40 mouse cellular contexts compared by ENCODE assay signal in the genomic region with DNA sequence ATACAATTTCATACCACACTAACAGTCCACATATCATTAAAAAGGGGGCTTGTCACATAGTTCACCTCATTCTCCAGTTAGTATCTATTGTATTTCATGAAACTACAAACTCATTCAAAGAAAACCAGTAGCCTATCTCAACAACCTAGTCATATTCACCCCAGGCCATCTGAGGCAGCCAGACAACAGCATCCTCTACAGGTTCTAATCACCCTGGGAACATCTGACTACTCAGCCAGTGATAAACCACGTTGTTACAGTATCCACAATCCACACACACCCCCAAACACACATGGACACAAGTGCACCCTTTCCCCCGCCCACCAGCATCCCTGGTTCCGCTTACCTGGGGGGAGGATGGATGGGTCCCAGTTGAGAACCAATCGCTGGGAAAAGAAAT. TPM values are rescaled to one million over a fixed set of nuclear protein-coding genes. Genes with fewer than 3 reads are reported as not detected.
"Had no signal": no experiment of that assay in that cellular context is flagged by ENCODE, and none has a peak within 500 bp of the region (broad histone marks: within the 10 kb centered on the region; RNA-seq: fewer than 3 reads in every experiment).

No protein-coding gene starts in this region.

- H3K27me3 ChIP-seq: heart, embryonic 13.5 days; heart, embryonic 15.5 days; hindbrain, embryonic 13.5 days; hindbrain, embryonic 15.5 days; kidney, embryonic 15.5 days; limb, embryonic 13.5 days; limb, embryonic 15.5 days had no signal

- H3K4me2 ChIP-seq: heart, embryonic 13.5 days; heart, embryonic 15.5 days; hindbrain, embryonic 13.5 days; hindbrain, embryonic 15.5 days; kidney, embryonic 15.5 days; limb, embryonic 13.5 days; limb, embryonic 15.5 days had no signal

- H3K27ac ChIP-seq: heart, adult 2 months; heart, embryonic 13.5 days; heart, embryonic 15.5 days; hindbrain, embryonic 13.5 days; hindbrain, embryonic 15.5 days; hindbrain, postnatal 0 days; kidney, embryonic 15.5 days; kidney, postnatal 0 days; limb, embryonic 13.5 days; limb, embryonic 15.5 days had no signal

- H3K4me3 ChIP-seq: heart, adult 2 months; heart, embryonic 13.5 days; heart, embryonic 15.5 days; hindbrain, embryonic 13.5 days; hindbrain, embryonic 15.5 days; kidney, embryonic 15.5 days; limb, embryonic 13.5 days; limb, embryonic 15.5 days had no signal

- DNase-seq: gastrocnemius, postnatal 14 days; gastrocnemius, postnatal 36 days; heart, adult 11 months; heart, adult 2 months; heart, postnatal 14 days; heart, postnatal 36 days; kidney, adult 11 months; kidney, adult 2 months; kidney, adult 9 months; kidney, postnatal 14 days; kidney, postnatal 36 days; layer of hippocampus, adult 9-11 months; layer of hippocampus, postnatal 36 days; left cerebral cortex, postnatal 4 days had no signal

- H3K9me3 ChIP-seq: heart, embryonic 13.5 days; heart, embryonic 15.5 days; hindbrain, embryonic 13.5 days; hindbrain, embryonic 15.5 days; kidney, embryonic 15.5 days; limb, embryonic 13.5 days; limb, embryonic 15.5 days had no signal

- ATAC-seq: hindbrain, postnatal 0 days; intestine, embryonic 16.5 days had no signal

- H3K9ac ChIP-seq: heart, embryonic 13.5 days; heart, embryonic 15.5 days; hindbrain, embryonic 13.5 days; hindbrain, embryonic 15.5 days; kidney, embryonic 15.5 days; limb, embryonic 13.5 days; limb, embryonic 15.5 days had no signal

RNA-seq across cellular contexts. Expression of a gene that starts 14.0 kb away (rescaled TPM):
- total RNA-seq: gastrocnemius, adult 18-20 months; gastrocnemius, adult 8-10 months; gastrocnemius, postnatal 14 days; gastrocnemius, postnatal 36 days; heart, adult 2 months; heart, postnatal 14 days; heart, postnatal 36 days; hematopoietic stem cell, adult 5-6 weeks; hindbrain, postnatal 0 days; layer of hippocampus, adult 18-20 months; layer of hippocampus, adult 8-10 months; layer of hippocampus, postnatal 14 days; layer of hippocampus, postnatal 36 days; left cerebral cortex, postnatal 25 days; left cerebral cortex, postnatal 4 days had no signal
- polyA plus RNA-seq: heart, adult 2 months; heart, embryonic 13.5 days; heart, embryonic 15.5 days; heart, postnatal 0 days; hindbrain, embryonic 11.5 days; hindbrain, embryonic 13.5 days; hindbrain, embryonic 15.5 days; hindbrain, postnatal 0 days; intestine, embryonic 14.5 days; intestine, embryonic 16.5 days; kidney, postnatal 0 days; large intestine, adult 2 months; limb, embryonic 11.5 days; limb, embryonic 13.5 days; limb, embryonic 15.5 days; liver, embryonic 16.5 days had no signal

RNA-seq across cellular contexts. Expression of a gene that starts 16.2 kb away (rescaled TPM):
- total RNA-seq: gastrocnemius, adult 18-20 months; gastrocnemius, postnatal 14 days; gastrocnemius, postnatal 36 days; heart, postnatal 14 days; heart, postnatal 36 days; hematopoietic stem cell, adult 5-6 weeks; hindbrain, postnatal 0 days; left cerebral cortex, postnatal 4 days had no signal
- polyA plus RNA-seq: heart, adult 2 months; hindbrain, embryonic 11.5 days; large intestine, adult 2 months had no signal

RNA-seq across cellular contexts. Expression of a gene that starts 27.7 kb away (rescaled TPM):
- total RNA-seq: gastrocnemius, adult 18-20 months; gastrocnemius, adult 8-10 months; gastrocnemius, postnatal 14 days; gastrocnemius, postnatal 36 days; heart, adult 2 months; heart, postnatal 14 days; heart, postnatal 36 days; hematopoietic stem cell, adult 5-6 weeks; hindbrain, postnatal 0 days; layer of hippocampus, adult 18-20 months; layer of hippocampus, postnatal 14 days; layer of hippocampus, postnatal 36 days; left cerebral cortex, adult 8-10 months; left cerebral cortex, postnatal 10 days; left cerebral cortex, postnatal 25 days; left cerebral cortex, postnatal 4 days had no signal
- polyA plus RNA-seq: gonadal fat pad, adult 2 months; heart, adult 2 months; heart, embryonic 15.5 days; hindbrain, embryonic 11.5 days; hindbrain, postnatal 0 days; intestine, embryonic 14.5 days; intestine, embryonic 16.5 days; kidney, adult 2 months; large intestine, adult 2 months; limb, embryonic 13.5 days; limb, embryonic 15.5 days; liver, embryonic 16.5 days had no signal
